Mouse (Mus musculus) 416B (cell line): ENCODE measurements around the gene Ocln.
A peak's percentile ranks its signal among the peaks of the same experiment; 100 is the strongest.

Experiments
- DNase-seq: peaks from one replicate; pipeline ENCODE4 v3.0.0; 2011; ENCODE audit warnings: low read depth

Gene Ocln

DNA sequence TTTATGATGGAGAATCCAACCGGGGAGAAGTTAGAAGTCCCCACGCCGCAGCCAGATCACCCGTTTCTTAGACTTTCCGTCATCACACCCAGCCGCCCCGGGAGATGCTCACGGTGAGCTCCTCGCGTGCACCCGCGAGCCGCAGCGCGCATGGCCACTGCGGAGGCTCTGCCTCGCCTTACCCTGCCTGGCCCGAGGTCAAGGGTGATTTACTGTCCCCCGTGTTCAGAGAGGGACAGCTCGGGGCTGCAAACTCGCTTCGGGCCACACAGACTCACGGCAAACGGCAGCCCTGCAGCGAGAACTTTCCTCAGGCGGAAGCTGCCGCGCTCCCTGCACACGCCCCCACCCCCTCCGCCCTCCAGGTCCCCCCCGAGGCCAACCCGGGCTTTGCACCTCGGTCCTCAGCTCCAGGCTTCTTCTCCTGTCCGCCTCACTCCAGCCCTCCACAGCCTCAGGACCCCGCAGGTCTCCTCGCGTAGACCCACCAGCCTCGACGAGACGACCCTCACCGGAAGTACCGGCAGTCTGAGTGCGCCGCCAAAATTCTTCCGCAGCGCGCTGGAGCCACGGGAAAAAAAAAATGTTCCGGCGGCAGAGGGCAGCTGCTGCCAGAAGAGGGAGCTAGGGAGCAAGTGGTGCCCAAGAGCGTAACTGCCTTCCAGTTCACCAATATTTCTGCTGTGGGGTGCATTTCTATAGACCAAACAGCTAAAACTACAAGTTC lies 60.3 kb downstream of the Ocln start, which contains the start of gene Gtf2h2:
TSS of gene Gtf2h2 (minus strand) at position 519 of the 727 bp plus-strand sequence.
- DNase-seq, result peak; percentile 91

DNA sequence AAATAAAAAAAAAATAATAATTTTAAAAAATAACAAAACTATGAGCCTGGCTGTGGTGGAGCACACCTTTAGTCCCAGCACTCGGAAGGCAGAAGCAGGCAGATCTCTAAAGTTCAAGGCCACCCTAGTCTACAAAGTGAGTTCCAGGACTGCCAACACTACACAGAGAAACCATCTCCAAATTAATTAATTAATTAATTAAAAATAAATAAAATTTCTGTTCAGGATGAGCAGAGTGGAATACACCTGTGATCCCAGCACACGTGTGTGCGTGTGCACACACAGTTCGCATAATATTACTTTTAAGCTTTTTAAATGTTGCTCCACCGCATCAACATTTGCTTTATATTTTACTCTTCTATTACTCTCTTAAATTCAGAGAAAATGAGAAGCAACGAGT lies 60.9 kb downstream of the Ocln start:
- no peak for DNase-seq

DNA sequence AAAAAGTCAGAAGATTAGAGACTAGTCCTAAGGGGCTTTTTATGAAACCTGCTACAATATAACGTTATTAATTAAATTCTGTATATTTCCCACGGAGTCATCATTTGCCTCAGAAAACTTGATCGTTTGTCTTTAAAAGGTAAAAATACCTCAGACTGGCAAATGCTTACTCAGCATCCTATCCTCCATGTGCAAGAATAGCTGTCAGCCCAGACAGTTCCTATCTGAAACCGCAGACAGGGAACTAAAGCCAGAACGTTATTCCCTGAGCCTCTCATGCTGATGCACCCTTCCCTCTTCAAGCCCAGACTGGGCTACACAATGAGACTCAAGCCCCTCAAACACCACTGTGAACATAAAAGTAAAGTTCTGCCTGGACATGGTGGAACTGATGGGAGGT lies 62.1 kb downstream of the Ocln start:
- peak; percentile 68 for DNase-seq

DNA sequence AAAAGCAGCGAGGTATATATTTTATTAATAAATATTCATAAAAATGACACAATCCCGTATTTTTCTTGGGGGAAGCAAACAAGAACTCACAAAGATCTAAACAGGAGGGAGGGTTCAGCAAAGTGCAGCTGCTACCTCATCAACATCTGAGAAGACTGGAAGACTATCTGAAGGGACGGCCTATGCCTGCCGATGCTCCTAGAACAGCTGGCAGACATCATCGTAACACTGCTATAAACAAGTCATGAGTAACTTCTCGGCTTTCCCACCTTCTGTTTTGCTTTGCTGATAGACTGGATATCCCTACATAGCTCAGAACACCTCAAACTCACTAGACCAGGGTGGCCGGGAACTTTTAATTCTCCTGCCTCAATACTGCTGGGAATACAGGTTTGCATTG lies 68.9 kb downstream of the Ocln start:
- DNase-seq, result no peak

DNA sequence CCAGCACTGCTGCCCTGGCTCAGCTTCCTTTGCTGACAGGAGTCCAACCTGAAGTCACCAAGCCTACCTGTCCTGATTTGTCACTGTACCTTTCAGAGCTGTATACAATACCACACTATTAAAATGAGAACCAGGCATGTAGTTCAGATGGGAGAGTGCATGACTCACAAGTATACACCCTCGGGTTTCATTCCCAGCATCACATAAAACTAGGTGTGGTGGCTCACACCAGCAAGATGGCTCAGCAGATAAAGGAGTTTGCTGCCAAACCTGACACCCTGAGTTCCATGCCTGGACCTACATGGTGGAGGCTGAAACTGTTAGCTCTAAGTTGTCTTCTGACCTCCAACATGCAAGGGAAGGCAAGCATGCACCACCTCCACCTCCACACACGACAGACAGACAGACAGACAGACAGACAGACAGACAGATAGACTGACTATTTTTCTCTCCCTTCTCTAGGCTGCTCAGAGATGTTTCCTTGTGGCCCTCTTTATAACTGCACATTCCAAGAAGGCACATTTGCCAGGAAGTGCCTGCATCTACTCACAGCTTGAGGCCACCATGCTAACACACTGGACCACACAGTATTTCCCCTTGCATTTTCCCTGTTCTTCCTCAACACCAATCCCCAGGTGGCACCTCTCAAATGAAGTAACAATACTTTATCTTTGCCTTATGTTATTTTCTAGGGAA lies 88.8 kb downstream of the Ocln start:
- DNase-seq, result no peak

DNA sequence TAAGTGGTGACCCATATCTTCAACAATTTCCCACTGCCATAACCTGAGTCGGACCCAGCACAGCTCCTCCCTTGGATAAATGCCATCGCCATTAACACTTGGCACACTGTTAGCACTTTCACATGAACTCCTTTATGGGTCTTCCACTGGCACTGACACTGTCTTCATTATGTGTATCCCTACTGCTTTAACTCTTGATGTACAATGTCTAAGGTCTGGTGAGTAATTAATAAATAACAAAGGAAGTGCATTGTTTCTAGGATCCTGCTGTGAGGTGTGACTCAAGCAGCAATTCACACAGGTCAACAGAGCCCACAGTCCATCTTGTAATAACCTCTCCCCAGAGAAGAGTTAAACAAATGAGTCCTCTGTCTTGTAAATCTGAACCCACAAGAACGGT lies 91.2 kb downstream of the Ocln start:
- DNase-seq, result no peak

DNA sequence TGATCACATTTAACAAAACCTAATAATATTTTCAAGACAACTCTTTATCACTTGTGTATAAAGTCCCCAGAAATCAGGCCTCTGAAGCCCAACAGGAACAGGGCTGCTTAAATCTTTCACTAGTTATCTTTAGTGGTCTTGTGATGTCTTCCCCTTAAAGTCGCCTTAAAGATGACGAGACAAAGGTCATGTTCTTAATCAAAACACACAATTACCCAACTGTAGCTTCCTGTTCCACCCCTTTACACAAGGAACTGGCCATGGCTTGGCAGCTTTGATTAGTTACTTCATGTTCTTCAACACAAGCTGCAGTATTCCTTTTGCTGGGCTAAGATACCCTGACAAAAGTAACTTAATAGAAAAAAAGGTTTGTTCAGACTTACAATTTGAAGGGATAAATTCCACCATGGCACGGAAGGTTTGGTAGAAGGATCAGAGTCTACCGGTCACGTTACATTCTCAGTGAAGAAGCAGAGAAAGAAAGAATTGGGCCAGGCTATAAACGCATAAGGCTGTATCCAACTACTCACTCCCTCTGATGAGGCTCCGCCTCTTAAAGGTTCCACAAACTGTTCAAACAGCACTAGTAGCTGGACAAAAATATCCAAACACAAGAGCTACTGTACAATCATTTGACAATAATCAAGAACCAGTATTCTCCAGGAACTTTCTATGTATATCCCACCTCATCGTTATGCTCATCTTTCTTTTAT lies 99.9 kb downstream of the Ocln start, which contains the start of gene Naip1:
TSS of gene Naip1 (minus strand) at position 455 of the 713 bp plus-strand sequence.
- peak; percentile 31 for DNase-seq

DNA sequence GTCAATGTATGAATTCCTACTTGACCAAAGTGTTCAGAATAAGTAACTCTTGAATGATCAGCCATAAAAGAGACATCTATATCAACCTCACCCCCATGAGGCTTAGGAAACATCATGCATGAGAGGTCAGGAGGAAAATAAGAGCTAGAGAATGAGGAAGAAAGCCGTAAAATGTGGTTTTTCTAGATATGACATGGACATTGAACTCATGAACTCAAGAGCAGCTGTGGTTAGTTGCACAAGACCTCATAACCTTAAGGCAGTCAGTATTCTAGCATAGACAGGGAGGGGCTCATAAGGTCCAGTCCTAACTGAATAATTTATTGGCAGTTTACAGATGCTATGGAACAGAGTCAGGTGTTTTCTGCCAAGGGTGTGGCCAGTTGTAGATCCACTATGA lies 103.0 kb downstream of the Ocln start:
- peak; percentile 74 for DNase-seq
